Mouse (Mus musculus) erythroblast, embryonic 14.5 days (primary cell): ENCODE measurements around the gene Myo5c.

Source experiments
- GATA1 ChIP-seq: IDR thresholded peaks from 2 replicates; pipeline ENCODE4 v1.6.1; 2012; ENCODE audit warnings: low read length, inconsistent platforms, mixed read lengths
- TAL1 ChIP-seq: IDR thresholded peaks from 3 replicates; pipeline ENCODE4 v1.6.1; 2012; ENCODE audit warnings: low read length, inconsistent platforms, mixed read lengths

DNA sequence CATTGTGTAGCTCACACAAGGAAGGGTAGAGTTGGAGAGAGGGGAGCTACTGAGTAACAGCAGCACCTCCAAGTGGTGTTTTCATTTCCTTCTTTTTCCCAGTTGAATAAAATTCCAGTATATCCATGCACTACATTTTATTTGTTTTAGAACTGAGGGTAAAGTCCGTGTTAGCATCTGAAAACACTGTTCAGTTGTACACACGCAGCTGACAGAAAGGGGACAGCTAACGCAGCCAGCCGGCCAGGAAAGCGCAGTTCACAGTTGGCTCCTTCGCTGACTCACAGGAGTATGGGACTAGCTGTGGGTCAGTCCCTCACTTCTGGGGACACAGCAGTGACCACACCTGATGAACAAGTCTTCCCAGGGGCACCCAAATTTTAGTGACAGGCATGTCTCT, 35.3 kb downstream of the Myo5c start:
- no peak for TF ChIP-seq TAL1
- TF ChIP-seq GATA1: no peak
